Mouse (Mus musculus) hematopoietic stem cell, adult 5-6 weeks (primary cell): ENCODE measurements around the gene Tnfaip8l1. TPM values are rescaled to one million over a fixed set of nuclear protein-coding genes. Genes with fewer than 3 reads are reported as not detected.

Experiments
- ATAC-seq, 2 experiments: fragments of 125-278 bp in 1 of 2; replicated peaks in 1 of 2; 2 replicates each; pipeline ENCODE4 v1.8.0; 2016 to 2017; ENCODE audit warnings: inconsistent platforms in 2 of 2, mild to moderate bottlenecking in 2 of 2, moderate number of reproducible peaks in 2 of 2, low read depth in 1 of 2, moderate TSS enrichment in 1 of 2; ENCODE audit not compliant: low FRiP score in 2 of 2, poor library complexity in 2 of 2, severe bottlenecking in 2 of 2, insufficient read depth in 1 of 2, low TSS enrichment in 1 of 2
- total RNA-seq: library from RNA; stranded (forward); fragments of 172-1452, 232-1000 nt; gene quantifications from 2 replicates; pipeline ENCODE4 v1.2.3, GENCODE M21; 2017

Tnfaip8l1 gene
- total RNA-seq, 1 experiment from 2014 or later = 2.9 TPM

DNA sequence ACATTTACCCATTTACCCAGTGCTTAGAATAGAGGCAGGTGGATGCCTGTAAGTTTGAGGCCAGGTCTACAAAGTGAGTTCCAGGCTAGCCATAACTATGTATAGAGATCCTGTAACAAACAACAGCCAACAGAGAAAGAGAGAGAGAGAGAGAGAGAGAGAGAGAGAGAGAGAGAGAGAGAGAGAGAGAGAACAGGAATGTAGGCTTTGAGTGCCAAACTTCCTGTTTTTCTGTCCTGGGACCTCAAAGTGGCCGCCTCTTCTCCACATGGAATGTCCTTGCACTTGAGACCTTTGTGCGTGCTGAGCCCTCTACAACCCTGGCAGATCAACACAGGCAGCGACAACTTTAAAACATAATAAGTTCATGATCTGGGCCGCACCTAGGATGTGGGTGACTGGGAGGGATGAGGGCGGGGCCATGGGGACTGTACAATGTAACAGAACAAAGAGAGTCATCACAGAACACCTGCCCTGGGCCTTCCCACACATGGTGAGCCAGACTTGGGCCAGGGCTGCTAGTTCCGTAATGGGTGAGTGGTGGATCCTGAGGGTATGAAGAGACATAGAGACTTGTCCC, 1.3 kb downstream of the Tnfaip8l1 start:
- no peak for ATAC-seq

DNA sequence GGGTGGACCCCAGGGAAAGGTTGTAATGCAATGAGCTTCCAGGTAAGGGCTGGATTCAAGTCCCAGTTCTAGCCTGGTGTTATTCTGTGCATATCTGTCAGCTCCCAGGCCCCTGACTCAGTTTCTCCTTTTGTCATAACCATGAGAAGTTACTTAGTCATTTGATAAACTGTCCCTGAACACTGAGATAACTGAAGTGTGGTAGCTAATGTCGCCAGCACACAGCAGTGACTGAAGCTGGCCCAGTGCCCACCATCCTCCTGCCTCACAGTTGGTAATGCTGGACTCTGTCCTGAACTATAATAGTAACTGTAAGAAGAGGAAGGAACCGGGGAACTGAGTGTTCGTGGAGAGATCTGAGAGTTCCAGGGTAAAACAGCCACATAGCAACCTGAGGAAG, 2.2 kb downstream of the Tnfaip8l1 start:
- no peak for ATAC-seq

DNA sequence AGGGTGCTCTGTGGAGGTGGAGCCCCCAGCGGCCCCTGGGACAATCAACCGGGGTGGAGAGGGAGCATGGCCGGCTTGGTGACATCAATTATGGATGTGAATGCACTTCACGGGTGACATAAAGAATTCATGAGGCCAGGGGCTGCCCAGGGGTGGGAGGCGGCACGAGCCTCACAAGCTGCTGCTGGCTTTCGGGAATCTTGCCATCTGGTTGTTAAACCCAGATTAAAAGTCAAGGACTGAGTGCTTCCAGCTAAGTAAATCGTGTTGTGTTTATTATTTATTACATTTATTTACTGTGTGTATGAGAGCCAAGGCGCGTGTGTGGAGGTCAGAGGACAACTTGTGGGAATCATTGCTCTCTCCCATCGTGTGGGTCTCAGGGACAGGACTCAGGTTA, 3.4 kb downstream of the Tnfaip8l1 start:
- ATAC-seq = no peak

DNA sequence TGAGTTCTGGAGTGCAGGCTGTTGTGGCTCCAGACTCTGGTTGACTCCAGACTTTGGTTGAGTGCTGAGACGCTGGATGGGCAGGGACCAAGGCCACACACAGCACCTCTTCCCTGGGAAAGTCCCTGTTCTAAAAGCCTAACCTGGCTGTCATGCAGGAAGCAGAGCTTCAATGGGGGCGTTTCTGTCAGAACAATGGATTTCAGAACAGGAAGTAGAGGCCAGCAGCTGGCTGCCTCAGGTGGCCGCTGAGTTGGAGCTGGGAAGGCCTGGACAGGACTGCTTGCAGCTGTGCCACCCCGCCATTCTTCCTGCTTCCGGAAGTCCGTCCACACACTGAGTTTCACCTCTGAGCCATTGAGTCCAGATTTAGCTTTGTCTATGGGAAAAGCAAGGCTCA, 7.6 kb downstream of the Tnfaip8l1 start:
- no peak for ATAC-seq

- no peak for ATAC-seq
These were observed 8.4 kb downstream of the Tnfaip8l1 start for GRCm38 (mm10) chr17:56170636-56171035.

GRCm38 (mm10) chr17:56171456-56171855, 9.2 kb downstream of the Tnfaip8l1 start:
- no peak for ATAC-seq

GRCm38 (mm10) chr17:56171881-56172280, 9.6 kb downstream of the Tnfaip8l1 start:
- ATAC-seq = no peak

DNA sequence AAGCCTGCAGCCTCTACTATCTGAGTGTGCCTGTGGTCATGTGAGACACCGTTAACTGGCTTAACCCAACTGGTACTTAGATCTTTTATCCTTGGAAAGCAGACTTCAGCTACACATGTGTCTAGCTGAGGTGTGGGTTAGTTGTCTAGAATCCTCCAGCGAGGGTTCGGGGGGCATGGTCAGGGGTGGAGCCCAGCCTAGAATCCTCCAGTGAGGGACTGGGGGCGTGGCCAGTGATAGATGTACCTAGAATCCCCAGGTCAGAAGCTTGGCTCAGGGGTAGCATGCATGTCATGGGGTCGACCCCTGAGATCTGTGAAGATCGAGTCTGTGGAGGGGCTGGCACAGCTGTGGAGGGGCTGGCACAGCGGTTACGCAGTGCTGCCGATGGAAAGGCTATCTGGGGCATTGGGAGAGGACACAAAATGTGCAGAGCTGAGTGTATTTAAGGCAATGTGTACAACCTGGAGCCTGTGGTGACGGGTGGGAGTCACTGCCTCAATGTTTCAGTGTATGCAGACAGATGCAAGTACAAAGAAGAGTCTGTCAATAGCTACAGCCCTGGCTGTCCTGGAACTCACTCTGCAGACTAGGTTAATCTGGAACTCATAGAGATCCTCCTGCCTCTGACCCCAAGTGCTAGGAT, 11.2 kb downstream of the Tnfaip8l1 start:
- ATAC-seq = no peak

DNA sequence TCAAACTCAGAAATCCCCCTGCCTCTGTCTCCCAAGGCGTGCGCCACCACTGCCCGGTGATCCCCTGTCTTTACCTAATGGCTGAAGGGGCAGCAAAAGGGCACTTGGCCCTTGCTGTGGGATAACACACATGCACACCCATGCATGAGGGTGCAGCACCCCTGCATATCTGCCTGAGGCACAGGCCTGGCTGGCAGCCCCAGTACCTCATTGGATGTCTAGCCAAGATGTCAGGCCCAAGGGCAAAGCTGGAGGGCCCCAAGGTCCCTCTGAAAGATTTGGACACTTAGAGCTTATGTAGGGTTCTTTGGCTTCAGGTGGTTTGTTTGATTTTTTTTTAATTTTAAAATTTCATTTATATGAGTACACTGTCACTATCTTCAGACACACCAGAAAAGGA, 13.1 kb downstream of the Tnfaip8l1 start:
- no peak for ATAC-seq

DNA sequence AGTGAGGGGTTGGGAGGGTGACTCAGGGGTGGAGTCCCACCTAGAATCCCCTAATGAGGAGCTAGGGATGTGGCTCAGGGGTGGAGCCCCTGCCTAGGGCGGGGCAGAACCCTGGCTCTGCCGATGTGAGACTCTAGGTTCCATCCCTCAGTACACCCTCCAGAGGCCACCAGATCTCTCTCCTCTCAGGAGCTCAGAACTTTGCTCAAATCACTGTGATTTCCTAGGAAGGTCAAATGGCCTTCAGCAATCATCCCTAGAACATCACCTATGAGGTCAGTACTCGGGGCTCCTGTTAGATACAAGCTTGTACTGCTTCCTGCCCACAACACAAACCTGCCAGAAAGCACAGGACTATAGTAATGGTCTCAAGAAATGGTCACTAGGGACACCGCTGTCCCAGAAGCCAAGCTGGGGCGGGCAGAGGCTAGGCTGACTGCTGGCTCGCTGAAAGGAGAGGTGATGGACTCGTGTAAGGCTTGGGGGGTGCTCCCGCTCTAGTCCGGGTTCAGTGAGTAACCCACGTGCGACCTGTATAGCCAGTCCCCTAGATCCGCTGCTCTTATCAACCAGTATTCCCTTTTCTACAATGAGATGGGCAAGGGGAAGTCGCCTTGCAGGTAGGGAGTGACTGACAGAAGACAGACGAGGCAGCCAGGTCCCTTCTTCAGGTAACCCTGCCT, 20.8 kb downstream of the Tnfaip8l1 start:
- peak; percentile 6 to 23; a peak in 2 of 4 replicates for ATAC-seq

- ATAC-seq = peak; percentile 97
These were observed 21.4 kb downstream of the Tnfaip8l1 start, which contains the start of gene Mydgf for GRCm38 (mm10) chr17:56183658-56184103. Gene Mydgf (minus strand): TSS chr17:56183920.

DNA sequence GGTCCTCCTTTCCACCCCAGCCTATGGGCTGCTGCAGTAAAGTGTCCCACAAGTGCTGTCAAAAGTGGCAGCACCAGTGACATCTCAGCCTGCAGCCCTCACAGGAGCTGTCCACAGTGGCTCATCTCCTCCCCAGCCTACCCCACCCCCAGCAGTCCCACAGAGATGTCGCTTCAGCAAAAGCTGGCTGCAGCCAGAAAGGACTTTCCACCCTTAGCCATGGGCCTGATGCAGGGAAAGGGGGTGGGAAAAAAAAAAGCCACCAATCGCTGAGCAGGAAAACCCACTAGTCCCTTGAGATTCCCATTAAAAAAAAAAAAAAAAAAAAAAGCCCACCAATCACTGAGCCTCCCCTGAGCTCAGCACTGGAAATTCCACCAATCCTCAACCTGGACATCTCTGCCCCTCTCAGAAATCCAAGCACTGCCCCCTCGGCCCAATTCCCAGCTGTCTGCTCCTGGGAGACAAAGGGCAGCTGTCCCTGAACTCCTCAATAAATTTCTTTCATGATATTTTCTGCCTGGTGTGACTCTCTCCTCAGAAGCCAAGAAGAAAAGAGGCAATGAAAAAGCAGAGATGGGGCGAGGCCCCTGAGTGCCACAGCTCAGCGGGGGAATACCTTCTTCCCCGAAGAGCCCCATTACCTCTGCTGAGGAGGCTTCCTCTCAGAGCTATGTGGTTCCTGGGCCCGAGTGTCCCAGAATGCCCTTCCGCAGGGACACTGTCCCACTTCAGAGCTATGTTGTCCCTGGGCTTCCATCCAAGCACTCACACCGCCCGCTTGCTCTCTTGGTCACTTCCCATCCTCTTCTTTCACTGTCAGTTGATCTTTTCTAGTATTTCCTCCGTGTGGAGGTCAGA, 23.2 kb downstream of the Tnfaip8l1 start:
- ATAC-seq = no peak

GRCm38 (mm10) chr17:56191266-56191665, 29.0 kb downstream of the Tnfaip8l1 start:
- ATAC-seq = no peak

DNA sequence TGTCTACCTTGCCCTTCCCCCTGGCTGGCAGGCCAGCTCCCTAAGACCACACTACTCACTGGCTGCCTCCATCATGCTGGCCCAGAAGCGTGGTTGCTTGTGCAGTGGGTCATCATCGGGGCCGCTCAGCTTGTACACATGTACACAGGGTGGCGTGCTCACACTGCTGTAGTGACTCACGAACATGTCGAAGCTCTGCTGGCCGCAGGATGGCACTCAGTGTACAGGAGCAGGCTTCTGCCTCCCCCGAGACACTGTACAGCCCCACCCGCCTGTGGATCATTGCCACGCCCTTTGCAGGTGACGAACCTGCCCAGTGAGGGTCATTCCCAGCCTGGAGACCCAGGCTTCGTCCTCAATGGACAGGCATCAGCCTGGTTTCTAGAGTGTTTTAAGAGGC, 32.1 kb downstream of the Tnfaip8l1 start:
- ATAC-seq = no peak

GRCm38 (mm10) chr17:56194765-56195164, 32.5 kb downstream of the Tnfaip8l1 start:
- no peak for ATAC-seq

DNA sequence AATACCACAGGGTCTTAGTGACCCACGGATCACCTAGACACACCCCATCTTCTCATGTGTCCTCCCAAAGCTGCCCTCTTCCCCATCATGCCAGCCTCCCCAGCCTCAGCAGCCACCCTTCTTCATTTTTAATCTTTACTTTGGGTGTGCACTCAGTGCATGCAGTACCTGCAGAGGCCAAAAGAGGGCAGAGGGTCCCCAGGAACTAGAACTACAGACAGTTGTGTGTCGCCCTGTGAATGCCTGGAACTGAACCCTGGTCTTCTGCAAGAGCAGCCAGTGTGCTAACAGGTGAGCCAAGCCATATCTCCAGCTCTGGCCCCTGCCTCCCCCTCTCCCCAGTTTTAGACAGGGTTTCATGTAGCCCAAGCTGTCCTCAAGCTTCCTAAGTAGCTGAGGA, 34.6 kb downstream of the Tnfaip8l1 start:
- ATAC-seq = peak in 1 of 2 experiments; percentile 35; a peak in 1 of 4 replicates

DNA sequence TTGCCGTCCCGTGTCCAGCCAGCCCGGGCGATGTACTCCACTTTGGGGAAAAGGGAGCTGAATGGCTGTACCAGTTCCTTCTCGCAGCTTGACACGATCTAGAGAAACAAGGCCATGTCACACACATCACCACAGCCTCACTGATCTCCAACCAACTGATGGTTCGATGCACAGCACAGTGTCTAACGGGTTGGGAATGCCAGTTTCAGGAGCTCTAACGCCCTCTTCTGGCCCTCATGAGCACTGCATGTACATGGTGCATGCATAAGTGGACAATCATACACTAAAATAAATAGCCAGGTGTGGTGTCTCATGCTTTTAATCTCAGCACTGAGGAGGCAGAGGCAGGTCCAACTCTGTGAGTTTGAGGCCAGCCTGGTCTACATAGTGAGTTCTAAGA, 38.3 kb downstream of the Tnfaip8l1 start:
- no peak for ATAC-seq

GRCm38 (mm10) chr17:56201642-56202041, 39.4 kb downstream of the Tnfaip8l1 start:
- no peak for ATAC-seq
